Mouse (Mus musculus) adipocyte (in vitro differentiated cells): ENCODE data around the gene Actl10.

Source experiments
- DNase-seq: peaks from one replicate; pipeline ENCODE4 v3.0.0-alpha.2; 2016; ENCODE audit warnings: low spot score

Actl10 gene

DNA sequence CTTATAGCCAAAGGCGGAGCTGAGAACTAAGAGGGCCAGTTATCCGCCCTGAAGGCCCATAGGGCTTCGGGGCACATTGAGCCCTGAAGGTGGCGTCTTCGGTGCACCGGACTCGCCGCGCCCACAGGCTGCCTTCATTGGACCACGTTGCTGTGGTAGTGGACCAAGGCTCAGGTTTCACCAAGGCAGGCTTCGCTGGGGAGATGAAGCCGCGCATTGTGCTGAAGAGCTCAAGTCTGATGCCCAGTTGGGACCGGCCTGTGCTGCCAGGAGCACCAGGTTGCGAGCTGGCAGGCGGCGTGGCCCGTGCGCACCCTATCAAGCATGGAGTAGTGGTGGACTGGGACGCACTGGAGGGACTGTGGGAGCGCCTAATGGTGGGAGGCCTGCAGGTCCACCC, 351 bp downstream of the Actl10 start:
- DNase-seq, result no peak

DNA sequence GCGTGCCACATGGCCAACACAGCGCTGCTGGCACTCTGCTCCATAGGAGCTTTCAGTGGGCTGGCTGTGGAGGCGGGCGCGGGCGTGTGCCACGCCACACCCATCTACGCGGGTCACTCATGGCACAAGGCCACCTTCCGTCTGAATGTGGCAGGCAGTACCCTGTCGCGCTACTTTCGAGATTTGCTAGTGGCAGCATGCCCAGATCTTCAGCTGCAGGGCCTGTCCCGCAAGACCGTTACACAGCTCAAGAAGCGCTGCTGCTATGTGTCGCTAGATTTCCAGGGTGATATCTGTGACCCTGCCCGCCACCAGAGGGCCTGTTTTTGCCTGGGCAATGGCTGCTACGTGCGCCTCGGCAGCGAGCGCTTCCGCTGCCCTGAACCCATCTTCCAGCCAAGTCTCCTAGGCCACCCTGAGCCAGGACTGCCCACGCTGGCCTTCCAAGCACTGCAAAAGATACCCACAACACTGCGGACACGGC, 890 bp downstream of the Actl10 start:
- no peak for DNase-seq

- DNase-seq, result no peak
Measured at GRCm38 (mm10) chr2:154555235-154555634, 3.7 kb downstream of the Actl10 start.

DNA sequence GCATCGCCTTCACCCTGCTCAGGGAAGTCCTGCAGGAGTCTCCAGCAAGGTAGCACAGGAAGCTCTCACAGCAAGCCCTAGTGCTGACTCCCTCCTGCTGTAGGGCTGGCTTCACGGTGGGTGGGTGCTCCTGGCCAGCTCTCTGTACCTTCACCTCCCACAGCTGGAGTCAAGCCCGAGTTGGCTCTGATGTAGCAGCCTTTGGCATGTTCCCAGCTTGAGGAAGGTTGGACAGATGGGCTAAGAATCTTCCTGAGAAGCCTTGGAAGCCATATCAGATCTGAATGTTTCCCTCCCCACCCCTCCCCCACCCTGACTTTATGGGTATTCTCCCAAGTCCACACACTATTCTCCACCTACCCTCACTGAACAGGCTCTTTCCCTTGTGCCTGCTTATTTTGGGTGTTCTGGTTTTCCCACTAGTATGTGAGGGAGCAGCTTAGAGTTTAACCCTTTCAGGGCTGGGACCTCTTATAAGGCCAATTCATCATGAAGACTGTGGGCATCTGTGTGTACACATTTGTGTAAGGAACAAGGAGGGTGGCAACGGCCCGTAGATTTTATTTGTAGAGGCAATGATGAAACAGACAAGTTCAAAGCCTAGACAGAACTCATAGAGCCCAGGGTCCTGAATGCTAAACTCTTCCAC, 5.7 kb downstream of the Actl10 start:
- no peak for DNase-seq

GRCm38 (mm10) chr2:154558264-154559039, 6.9 kb downstream of the Actl10 start, which contains the start of gene Necab3:
Gene Necab3 (minus strand): TSS chr2:154558890.
- no peak for DNase-seq

- no peak for DNase-seq
Measured at GRCm38 (mm10) chr2:154563612-154564170, 12.1 kb downstream of the Actl10 start.

DNA sequence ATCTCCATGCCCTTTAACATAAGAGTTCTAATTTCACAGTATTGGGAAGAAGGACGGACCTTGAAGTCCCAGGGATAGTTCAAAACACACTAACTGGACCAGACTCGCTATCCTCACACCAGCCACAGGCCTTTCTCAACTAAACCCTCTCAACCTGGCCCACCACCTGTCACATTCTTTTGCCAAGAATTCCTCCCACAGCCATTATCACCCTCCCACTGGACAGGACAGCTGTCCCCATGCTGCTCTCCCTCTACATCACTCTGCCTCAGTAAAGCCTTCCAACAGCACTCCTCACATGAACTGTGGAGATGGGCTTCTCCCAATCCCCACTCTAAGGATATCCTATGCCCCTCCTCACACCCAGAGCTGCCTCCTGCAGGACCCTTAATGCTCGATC, 14.0 kb downstream of the Actl10 start:
- no peak for DNase-seq

GRCm38 (mm10) chr2:154566641-154567040, 15.1 kb downstream of the Actl10 start:
- no peak for DNase-seq

DNA sequence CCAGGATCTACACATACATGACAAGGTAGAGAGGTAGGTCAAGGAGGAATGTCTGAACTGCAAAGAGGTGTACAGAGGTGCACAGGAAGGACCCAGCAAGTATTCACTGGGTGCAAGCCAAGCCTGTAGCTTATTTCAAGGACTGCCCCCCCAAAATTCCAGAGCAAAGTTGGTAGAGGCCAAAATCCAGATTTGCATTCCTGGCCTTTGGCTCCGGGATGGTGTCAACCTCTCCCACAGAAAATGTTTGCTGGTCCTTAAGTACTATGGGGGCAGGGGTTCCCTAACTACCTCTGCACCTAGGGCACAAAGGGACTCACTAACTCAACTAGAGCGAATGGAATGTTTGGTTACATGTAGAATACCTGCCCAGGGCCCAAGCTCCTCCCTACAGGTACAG, 16.2 kb downstream of the Actl10 start:
- DNase-seq, result no peak

DNA sequence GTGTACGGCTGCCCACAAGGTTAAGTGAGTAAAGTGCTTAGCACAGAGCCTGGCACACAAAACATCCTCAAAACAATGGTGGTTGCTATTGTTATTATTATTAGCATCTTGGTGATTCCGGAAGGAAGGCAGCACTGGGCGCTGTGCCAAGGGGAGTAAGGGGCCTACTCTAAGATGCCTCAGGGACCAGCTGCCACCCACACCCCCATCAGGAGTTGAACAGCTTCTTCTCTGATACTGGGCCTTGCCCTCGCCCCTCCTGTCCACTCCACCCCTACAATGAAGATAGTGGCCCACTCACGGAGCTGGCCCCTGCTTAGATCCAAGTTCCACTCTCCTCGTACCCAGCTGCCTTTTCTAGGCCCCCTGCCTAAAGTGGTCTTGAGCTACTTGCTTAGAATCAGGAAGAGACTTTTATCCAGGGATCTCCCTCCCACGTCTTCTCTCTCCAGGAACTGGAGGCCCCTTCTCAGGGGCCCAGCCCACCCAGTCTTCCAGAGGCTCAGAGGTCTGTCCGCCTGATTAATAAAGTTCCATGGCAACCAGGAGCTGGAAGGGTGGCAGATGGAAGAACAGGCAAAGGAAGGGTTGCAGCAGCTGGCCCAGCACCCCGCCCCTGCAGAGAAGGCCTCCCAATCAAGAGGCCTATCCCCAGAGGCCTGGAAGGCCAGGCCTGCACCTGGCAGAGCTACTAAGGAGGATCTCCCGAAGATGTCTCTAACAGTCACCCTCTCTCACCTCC, 16.9 kb downstream of the Actl10 start:
- DNase-seq, result peak; percentile 76

GRCm38 (mm10) chr2:154569071-154569748, 17.6 kb downstream of the Actl10 start:
- DNase-seq, result peak; percentile 85

GRCm38 (mm10) chr2:154569836-154570286, 18.3 kb downstream of the Actl10 start, which contains the start of gene E2f1:
Gene E2f1 (minus strand): TSS chr2:154569892.
- DNase-seq, result peak; percentile 96

GRCm38 (mm10) chr2:154570666-154571065, 19.1 kb downstream of the Actl10 start:
- DNase-seq, result no peak

DNA sequence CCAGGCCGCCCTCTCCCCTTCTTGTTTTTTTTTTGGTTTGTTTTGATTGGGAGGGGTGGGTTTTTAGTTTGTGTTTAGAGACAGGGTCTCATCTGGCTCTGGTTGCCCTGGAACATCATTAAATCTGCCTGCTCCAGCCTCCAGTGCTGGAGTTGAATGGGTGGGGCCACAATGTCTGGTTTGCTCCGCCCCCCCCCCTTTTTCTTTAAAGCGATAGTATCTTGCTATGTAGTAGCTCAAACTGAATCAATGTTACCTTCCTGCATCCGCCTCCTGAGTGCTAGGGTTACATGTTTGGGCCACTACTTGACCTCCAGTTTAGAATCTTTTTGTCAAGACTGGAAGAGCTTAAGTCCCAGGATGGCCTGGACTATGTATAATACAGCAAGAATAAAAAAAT, 19.7 kb downstream of the Actl10 start:
- DNase-seq, result no peak

GRCm38 (mm10) chr2:154571976-154572375, 20.4 kb downstream of the Actl10 start:
- DNase-seq, result no peak

GRCm38 (mm10) chr2:154572996-154573395, 21.4 kb downstream of the Actl10 start:
- DNase-seq, result no peak

- no peak for DNase-seq
Measured at GRCm38 (mm10) chr2:154574271-154574670, 22.7 kb downstream of the Actl10 start.

DNA sequence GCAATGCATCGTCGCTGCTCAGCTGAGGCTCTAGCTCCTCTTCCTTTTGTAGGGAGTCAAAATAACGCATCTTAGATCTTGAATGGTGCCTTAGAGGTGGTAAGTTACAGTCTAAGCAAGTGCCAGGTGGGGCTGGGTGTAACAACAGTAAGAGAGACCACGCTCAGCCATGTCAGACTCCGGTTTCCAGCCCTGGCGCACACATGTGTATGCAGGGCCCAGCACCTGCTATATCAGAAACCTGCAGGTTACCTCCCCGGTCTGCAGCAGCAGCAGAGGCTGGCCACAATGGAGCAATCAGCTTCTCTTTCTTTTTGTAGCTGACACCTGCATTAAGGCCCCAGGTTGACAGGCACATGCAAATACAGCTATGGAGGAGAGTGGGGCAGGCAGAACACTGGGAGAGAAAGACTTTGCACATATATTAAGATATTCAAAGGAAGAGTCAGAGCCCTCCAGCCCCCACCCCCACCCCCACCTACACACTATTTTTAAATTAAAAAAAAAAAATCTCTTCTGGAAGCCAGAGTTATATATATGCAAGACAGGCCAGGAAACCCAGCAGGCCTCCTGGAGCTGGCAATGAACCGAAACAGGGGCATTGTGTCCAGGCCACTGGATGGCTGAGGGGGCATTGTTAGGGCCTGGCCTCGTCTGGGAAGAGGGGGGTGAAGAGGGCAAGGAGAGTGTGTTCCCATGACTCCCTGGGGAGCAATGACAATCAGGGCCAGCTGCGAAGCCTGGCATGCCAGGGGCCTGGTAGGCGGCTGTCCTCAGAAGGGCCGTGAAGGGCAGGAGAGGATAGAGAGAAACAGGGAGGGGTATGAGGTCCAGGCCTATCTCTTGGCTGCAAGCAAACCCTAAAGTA, 25.5 kb downstream of the Actl10 start:
- no peak for DNase-seq

DNA sequence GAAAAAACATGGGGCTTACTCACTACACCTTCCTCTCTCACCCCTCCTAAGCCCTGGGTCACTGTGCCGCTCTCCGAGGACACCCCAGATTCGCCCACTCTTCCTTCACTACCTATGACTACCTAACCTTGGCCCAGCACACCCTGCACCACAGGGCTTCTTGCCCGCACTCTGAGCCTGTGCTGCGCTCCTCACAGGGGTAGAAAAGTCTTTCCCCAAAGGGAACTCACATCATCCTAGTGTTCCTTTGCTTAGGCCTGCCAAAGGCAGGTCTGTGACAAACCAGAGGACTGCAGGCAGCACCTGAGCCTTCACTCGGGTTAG, 26.1 kb downstream of the Actl10 start:
- DNase-seq, result no peak

- DNase-seq, result peak; percentile 90
Measured at GRCm38 (mm10) chr2:154580586-154580985, 29.0 kb downstream of the Actl10 start.

- no peak for DNase-seq
Measured at GRCm38 (mm10) chr2:154581421-154581820, 29.8 kb downstream of the Actl10 start.
